Mouse (Mus musculus) CD8-positive naive resting alpha-beta T cell, adult 2 months (primary cell): ENCODE data around the gene Arsb.

Experiments used
- DNase-seq, 2 experiments: peaks; one replicate each; pipeline ENCODE4 v3.0.0; 2022; ENCODE audit warnings: low read depth in 2 of 2, low spot score in 2 of 2

Gene Arsb

GRCm38 (mm10) chr13:93888916-93889315 is 117.5 kb downstream of the Arsb start:
- no peak for DNase-seq

DNA sequence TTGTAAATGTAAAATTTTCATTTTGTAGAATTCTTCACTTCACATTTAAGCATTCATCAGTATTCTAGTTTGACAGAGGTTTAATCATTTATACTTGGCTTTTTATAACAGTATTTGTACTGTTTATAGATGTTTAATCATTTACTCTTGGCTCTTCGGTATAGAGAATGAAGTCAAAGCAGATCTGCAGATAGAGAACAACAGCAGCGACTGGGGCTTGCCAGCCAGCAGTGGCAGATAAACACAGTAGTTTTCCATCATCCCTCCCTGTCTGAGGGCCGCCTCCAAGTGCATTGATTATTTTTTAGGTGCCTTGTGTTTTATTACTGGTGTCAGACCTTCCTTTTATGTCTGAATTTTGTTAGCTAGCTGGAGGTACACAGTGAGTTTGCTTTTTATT is 118.6 kb downstream of the Arsb start:
- DNase-seq: no peak

GRCm38 (mm10) chr13:93891276-93891675 is 119.8 kb downstream of the Arsb start:
- no peak for DNase-seq

- DNase-seq: no peak
Observed at GRCm38 (mm10) chr13:93892101-93892500, 120.7 kb downstream of the Arsb start.

DNA sequence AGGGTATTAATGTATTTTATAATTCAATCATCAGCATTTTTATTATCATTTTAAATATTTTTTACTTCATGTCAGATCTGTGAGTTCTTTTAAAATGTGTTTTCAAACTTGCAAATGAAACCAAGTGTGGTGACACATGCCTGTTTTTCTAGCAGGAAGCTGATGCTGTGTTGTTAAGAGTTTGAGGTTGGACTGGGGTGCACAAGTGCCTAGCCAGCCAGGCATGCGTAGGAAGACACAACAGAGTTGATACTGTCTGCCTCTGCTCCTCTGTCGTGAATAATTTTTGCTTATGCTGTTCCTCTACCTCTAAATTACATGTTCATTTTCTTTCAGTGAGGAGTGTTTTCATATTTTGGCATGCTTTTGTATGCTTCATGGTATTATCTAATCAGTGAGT is 122.7 kb downstream of the Arsb start:
- DNase-seq: peak; percentile 24 to 35

GRCm38 (mm10) chr13:93895430-93895829 is 124.0 kb downstream of the Arsb start:
- no peak for DNase-seq

GRCm38 (mm10) chr13:93897943-93898826 is 126.8 kb downstream of the Arsb start:
- peak; percentile 36 to 47 for DNase-seq

DNA sequence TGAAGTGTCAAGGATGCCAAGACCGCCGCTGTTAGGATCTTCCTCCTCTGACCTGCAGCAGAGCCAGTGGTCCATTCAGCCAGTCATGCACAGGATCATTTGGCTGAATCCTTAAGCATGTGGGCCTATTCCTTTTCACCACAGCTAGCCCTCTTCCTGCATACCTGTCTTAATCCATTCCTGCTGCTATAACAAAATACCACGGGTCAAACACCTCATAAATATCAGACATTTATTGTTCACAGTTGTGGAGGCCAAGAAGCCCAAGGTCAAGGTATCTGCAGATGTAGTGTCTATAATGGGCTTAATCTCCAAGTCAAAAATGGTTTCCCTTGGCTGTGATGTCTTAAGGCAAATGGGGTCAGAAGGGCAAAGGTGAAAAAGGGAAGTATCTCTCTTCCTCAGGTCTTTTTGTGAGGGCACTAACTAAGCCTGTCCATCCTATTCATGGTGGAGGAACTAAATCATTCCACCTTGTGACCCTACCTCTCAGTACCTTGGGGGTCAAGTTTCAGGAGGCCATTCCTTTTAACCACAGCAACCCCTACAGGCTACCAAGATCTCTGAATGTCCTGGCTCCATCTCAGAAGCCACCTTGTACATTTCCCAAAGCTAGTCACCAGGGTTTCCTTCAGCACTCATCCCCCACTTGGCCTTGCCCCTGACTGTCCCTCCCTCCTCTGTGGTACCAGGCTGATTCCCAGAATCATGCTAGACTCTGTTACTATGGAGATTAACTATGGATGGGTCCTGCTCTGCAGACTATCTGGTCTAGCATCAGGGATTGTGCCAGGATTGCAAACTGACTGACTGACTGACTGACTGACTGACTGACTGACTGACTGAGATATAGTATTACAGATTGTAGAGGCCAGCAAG is 128.2 kb downstream of the Arsb start:
- no peak for DNase-seq

DNA sequence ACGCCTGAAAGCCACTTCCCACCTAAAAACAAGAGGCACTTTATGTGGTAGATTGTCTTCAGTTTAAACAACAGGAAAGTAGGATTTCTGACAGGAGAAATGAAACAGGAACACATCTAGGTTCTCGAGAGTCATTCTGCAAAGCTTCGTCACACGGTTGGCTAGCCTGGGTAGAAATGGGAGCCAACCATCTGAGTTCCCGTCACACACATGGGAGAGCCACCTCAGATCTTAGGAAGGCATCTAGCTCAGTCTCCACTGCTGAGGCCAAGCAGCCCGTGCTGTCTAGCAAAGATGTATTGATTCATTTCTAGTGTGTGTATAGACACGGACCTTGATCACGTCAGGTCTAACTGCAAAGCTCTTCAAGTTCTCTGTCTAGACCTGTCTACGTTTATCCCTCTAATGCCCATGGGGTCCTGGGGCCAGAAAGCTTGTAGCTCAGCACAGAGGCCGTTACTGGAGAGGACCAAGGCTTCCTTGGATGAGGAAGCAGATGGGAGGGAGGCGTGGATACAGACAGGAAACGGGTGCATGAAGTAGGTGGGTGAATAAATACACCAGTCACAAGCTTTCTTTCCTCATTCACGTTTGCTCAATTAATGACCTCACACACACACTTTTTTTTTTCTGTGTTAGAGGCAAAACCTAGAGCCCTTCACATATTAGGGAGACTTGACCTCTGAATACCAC is 129.7 kb downstream of the Arsb start:
- DNase-seq: no peak

GRCm38 (mm10) chr13:93902126-93902525 is 130.7 kb downstream of the Arsb start:
- no peak for DNase-seq

DNA sequence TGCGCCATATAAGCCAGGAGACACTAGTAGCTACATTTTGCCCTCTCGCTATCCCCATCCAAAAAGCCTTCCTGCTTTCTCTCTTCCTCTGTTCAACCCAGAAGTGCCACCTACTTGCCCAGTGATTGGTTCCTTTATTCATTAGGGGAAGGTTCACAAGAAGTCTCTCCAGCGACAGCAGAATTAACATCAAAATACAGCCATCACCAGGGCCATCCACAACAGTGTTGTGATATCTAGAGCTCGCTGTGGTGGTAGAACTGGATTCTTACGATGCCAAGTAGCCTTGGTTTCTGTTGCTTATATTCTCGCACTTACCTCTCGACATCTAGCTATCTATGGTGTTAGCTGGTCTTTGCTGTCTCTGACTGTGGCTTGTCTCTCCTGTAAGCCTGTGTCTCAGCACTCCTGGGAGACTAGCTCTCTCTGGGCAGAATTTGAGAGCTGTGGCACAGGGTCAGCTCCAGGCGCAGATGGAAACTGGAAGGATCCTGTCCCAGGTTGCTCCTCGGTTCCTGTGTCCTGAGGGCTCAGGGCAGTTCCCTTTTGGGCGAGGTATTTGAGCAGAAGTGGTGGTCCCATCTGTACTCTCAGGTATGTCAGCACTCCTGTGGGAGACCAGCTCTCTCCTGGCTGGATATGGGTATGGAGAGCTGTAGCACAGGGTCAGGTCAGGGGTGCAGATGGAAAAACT is 135.3 kb downstream of the Arsb start:
- no peak for DNase-seq

DNA sequence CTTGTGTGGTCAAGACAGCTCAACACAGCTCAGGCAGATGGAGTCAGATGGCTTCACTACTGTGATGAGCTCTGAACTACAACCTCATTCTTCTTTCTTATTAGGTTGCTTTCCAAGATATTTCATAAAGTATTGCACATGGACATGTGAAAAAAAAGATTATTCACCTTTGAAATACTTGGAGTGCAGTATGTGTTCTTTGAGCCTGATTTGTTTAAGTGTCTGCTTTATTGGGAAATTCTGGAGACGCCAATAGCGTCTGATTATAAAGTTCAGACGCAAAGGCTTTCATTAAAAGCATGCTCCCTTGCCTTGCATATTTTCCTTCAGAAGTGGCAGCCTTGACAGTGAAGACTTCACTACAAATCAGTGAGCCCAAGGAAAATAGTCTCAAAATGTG is 136.5 kb downstream of the Arsb start:
- DNase-seq: no peak

DNA sequence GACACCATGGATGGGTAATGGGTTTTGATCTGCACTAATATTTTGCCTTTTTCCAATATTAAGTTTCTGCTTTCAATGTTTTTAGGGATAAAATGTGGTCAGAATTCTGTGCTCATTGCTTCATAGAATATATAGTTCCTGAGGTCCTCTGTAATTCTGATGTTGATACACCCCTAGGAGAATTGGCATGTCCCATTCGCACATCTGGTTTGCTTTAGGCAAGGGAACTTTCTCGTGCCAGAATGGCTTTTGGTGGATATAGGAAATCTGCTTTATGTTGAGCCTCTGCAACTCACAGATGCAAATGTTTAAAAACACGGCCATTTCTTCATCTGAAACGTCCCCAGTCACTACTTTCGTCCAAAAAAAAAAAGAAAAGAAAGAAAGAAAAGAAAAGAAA is 138.4 kb downstream of the Arsb start:
- no peak for DNase-seq

DNA sequence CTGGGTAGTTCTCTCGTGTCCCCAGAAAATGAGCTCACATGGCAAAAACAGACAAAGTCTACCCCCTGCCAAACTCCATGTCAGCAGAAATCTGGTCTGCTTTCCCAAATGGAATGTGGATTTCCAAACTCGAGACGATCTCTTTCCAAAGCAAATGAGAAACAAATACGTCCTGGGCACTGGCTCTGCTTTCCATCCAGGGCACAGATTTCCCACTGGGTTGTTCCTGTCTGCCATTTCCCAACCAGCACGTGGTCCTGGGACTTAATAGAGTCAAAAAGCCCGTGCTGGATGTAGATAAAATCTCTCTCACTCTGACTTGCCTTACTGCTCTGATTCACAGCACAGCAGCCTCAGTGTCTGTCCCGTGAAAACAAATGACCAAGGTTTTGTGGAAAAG is 139.6 kb downstream of the Arsb start:
- DNase-seq: no peak

GRCm38 (mm10) chr13:93912326-93912915 is 141.0 kb downstream of the Arsb start:
- DNase-seq: no peak

DNA sequence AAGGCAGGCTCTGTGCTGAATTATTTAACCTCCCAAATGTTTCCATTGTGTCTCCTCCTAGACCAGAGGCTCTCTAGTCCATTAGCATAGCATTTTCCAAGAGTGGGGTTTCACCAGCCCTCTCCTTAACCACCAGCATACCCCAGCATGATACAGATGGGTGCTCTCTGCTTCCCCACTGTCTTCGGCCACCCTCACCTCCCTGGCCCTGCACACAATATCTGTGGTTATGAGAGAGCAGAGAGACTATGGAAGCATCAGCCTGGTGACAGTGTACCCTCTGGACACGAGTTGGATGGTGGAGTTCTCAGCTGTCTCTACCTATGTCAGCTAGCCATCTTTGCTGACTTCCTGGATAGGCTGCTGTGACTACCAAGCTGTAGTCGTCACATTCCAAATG is 142.8 kb downstream of the Arsb start:
- no peak for DNase-seq

DNA sequence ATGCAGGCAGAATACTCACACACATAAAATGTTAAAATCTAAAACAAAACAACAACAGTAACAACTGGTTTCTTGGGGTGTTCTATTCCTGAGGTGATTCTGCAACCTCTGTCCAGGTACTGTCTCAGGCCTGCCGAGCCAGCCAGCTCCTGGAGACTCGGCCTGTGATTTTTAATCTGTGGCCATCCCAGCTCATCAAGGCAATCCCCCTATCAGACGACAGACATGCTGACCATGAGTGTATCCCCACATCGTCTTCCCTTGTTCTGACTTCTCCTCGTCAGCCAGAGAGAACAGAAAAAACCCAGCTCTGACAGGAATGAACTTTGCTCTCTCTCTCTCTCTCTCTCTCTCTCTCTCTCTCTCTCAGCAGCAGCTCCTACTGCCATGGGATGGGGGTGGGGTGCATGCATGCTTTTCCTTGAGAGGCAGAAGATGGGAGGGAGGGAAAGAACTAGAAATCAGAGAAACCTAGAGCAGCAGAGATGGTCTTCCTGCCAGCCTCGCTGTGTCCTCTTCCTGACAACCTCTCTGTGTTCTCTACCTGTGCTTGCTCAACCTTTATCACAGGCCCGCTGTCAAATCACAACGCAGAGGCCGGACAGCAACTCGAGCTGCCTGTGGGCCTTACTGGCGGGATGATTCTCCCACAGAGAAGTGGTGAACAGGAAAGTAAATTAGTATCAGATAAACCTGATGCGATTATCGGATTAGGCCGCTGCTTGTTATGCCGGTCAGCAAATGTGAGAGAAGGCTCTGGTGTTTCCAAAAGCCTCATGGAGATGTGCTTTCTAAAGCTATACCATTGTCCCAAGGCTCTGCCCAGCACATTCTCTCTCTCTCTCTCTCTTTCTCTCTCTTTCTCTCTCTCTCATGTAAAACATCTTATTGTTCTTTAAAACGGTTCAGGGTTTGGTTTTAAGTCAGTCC is 144.5 kb downstream of the Arsb start:
- no peak for DNase-seq

GRCm38 (mm10) chr13:93919536-93919935 is 148.1 kb downstream of the Arsb start:
- no peak for DNase-seq

GRCm38 (mm10) chr13:93920080-93920785 is 148.8 kb downstream of the Arsb start:
- no peak for DNase-seq
